Mouse (Mus musculus): Measurements from ENCODE around the gene Glcci1.

- TF ChIP-seq CTCF (IDR thresholded peaks at IDR 0.05; ENCODE audit: low read depth, low read length), result no peak
- no peak for TF ChIP-seq POLR2A (IDR thresholded peaks at IDR 0.05; ENCODE audit: insufficient read depth, low read length)
- TF ChIP-seq EP300 (IDR thresholded peaks at IDR 0.05; ENCODE audit: insufficient read depth, low read depth, low read length), result no peak
Measured at GRCm38 (mm10) chr6:8644703-8645102, 135.3 kb downstream of the Glcci1 start.

Data from ES-Bruce4 (cell line).